Mouse (Mus musculus) heart, embryonic 14.5 days (tissue): ENCODE data around the gene Gata3. TPM values are rescaled to one million over a fixed set of nuclear protein-coding genes. Genes with fewer than 3 reads are reported as not detected.

Source experiments
- ATAC-seq: fragments of 200-750 bp; cut with Nextera tagmentation; 2 replicates; pipeline ENCODE4 v1.8.0; 2017; ENCODE audit warnings: low read depth, moderate TSS enrichment; ENCODE audit not compliant: insufficient number of reproducible peaks, insufficient read depth, low FRiP score
- H3K27ac ChIP-seq, 2 experiments: fragments of 200-500 bp in 1 of 2; fragments of 300-500 bp in 1 of 2; sonication (generic) in 1 of 2; replicated peaks in 1 of 2; 2 replicates each; pipeline ENCODE4 v1.5.1; 2012 to 2014; ENCODE audit warnings: low read depth in 2 of 2, low read length in 2 of 2, control low read depth in 1 of 2, mild to moderate bottlenecking in 1 of 2, mixed read lengths in 1 of 2; ENCODE audit not compliant: control insufficient read depth in 1 of 2, insufficient read depth in 1 of 2
- H3K27me3 ChIP-seq: fragments of 300-500 bp; sonication (generic); 2 replicates; pipeline ENCODE4 v1.6.1; 2014; ENCODE audit warnings: mild to moderate bottlenecking, low read length, control low read depth; ENCODE audit not compliant: control insufficient read depth, insufficient read depth
- H3K36me3 ChIP-seq: fragments of 300-500 bp; sonication (generic); 2 replicates; pipeline ENCODE4 v1.6.1; 2014; ENCODE audit warnings: mild to moderate bottlenecking, control low read depth, low read length, mixed read lengths; ENCODE audit not compliant: control insufficient read depth, insufficient read depth
- H3K4me1 ChIP-seq, 2 experiments: fragments of 200-500 bp in 1 of 2; fragments of 300-500 bp in 1 of 2; sonication (generic) in 1 of 2; 2 replicates each; pipeline ENCODE4 v1.6.1; 2012 to 2014; ENCODE audit warnings: low read length in 2 of 2, control low read depth in 1 of 2, mixed read lengths in 1 of 2; ENCODE audit not compliant: control insufficient read depth in 2 of 2, insufficient read depth in 2 of 2
- H3K4me2 ChIP-seq: fragments of 300-500 bp; sonication (generic); 2 replicates; pipeline ENCODE4 v1.6.1; 2014; ENCODE audit warnings: mild to moderate bottlenecking, low read length
- H3K4me3 ChIP-seq, 2 experiments: fragments of 200-500 bp in 1 of 2; fragments of 300-500 bp in 1 of 2; sonication (generic) in 1 of 2; 2 replicates each; pipeline ENCODE4 v1.5.1; 2012 to 2014; ENCODE audit warnings: low read length in 2 of 2, mild to moderate bottlenecking in 2 of 2, control low read depth in 1 of 2, low read depth in 1 of 2, moderate library complexity in 1 of 2; ENCODE audit not compliant: control insufficient read depth in 1 of 2, insufficient read depth in 1 of 2
- H3K9ac ChIP-seq: fragments of 300-500 bp; sonication (generic); 2 replicates; pipeline ENCODE4 v1.6.1; 2014; ENCODE audit warnings: mild to moderate bottlenecking, low read length
- H3K9me3 ChIP-seq: fragments of 300-500 bp; sonication (generic); 2 replicates; pipeline ENCODE4 v1.6.1; 2016; ENCODE audit warnings: low read length, control low read depth; ENCODE audit not compliant: control insufficient read depth
- WGBS: fragments of 180-500 bp; shearing (Covaris S2); extraction: QIAGEN DNeasy Blood & Tissue Kit; methylation state at CpG from one replicate; pipeline ENCODE4 v1.1.7; 2014; 5-methylcytosine and 5-hydroxymethylcytosine counted together
- polyA plus RNA-seq: library from polyadenylated mRNA; unstranded; fragments of >200 nt; fragmentation: Nextera tagmentation; extraction: Ambion mirVana; gene quantifications from 2 replicates; pipeline ENCODE4 v1.2.1, GENCODE M21; 2014

Gene Gata3
- polyA plus RNA-seq, 1 experiment from 2014 or later = 3.1 TPM

GRCm38 (mm10) chr2:9875676-9876357 is 14.0 kb downstream of the Gata3 start:
- no peaks in the 10 kb centered on the region for H3K9me3 ChIP-seq
- peaks cover 13 to 20% of the 10 kb centered on the region in 2 experiments for H3K4me1 ChIP-seq
- H3K27ac ChIP-seq = no peak overlapping the region
- ATAC-seq = no peak
- no peaks in the 10 kb centered on the region for H3K36me3 ChIP-seq
- H3K4me2 ChIP-seq = peak overlapping the region; percentile 95
- H3K4me3 ChIP-seq = peak overlapping the region in 1 of 2 experiments; percentile 55; a peak in 1 of 4 replicates
- peaks cover 59% of the 10 kb centered on the region for H3K27me3 ChIP-seq
- 0 out of 2 replicates have a peak overlapping the region, but pooled peaks have one; percentile 62 for H3K9ac ChIP-seq
- WGBS = 35% methylated on average over 12 of the region's 12 CpGs

- peak overlapping the region in 1 of 2 experiments; percentile 15; a peak in 1 of 4 replicates for H3K4me3 ChIP-seq
- no peak overlapping the region for H3K9ac ChIP-seq
- peak overlapping the region; percentile 95 for H3K4me2 ChIP-seq
- ATAC-seq = no peak
- H3K4me1 ChIP-seq = peaks cover 13 to 18% of the 10 kb centered on the region in 2 experiments
- WGBS = 11% methylated on average over 4 of the region's 4 CpGs
- no peak overlapping the region for H3K27ac ChIP-seq
- no peaks in the 10 kb centered on the region for H3K36me3 ChIP-seq
- H3K9me3 ChIP-seq = no peaks in the 10 kb centered on the region
- peaks cover 54% of the 10 kb centered on the region for H3K27me3 ChIP-seq
Observed at GRCm38 (mm10) chr2:9875220-9875619, 14.6 kb downstream of the Gata3 start.

DNA sequence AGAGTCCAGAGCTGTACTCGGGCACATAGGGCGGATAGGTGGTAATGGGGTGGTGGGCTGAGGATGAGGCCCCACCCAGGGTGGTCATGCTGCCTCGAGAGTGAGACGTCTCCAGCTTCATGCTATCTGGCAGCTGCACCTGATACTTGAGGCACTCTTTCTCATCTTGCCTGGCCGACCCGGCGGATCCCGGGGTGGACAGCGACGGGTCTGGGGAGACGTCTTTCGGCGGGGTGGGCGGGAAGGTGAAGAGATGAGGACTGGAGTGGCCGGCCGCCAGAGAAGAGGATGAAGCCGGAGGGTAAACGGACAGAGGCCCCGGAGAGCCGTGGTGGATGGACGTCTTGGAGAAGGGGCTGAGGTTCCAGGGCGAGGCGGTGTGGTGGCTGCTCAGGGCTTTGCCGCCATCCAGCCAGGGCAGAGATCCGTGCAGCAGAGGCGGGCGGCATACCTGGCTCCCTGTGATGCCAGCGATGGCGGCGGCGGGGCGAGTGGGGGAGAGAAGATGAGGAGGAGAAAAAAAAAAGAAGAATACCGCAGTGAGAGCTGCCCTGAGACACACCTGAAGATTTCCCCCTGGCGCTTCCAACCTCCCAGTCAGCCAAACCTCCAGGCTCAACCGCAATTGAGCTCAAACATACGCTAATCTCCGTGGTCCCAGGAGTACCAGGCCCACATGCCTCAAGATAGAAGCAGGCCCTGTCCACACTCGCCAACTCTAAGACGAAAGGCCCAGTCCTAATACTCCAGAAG is 15.2 kb downstream of the Gata3 start:
- peak overlapping the region; percentile 3 to 15; a peak in 2 of 4 replicates for H3K4me3 ChIP-seq
- peaks cover 50% of the 10 kb centered on the region for H3K27me3 ChIP-seq
- no peak for ATAC-seq
- peak overlapping the region; percentile 95 for H3K4me2 ChIP-seq
- H3K9ac ChIP-seq = 0 out of 2 replicates have a peak overlapping the region, but pooled peaks have one; percentile 4
- peaks cover 13% of the 10 kb centered on the region in 2 experiments for H3K4me1 ChIP-seq
- WGBS = 11% methylated on average over 39 of the region's 39 CpGs
- H3K27ac ChIP-seq = no peak overlapping the region
- no peaks in the 10 kb centered on the region for H3K9me3 ChIP-seq
- no peaks in the 10 kb centered on the region for H3K36me3 ChIP-seq

GRCm38 (mm10) chr2:9873757-9874156 is 16.1 kb downstream of the Gata3 start:
- Histone ChIP-seq H3K27me3 (peaks cover 57% of the 10 kb centered on the region), H3K36me3 (no peaks in the 10 kb centered on the region), H3K27ac (no peak overlapping the region), H3K9ac (no peak overlapping the region), H3K4me1 (peaks cover 13% of the 10 kb centered on the region in 2 experiments), H3K9me3 (no peaks in the 10 kb centered on the region), H3K4me3 (no peak overlapping the region), H3K4me2 (peak overlapping the region; percentile 95; the same call in 1 of the 2 replicates)
- 42% methylated on average over 2 of the region's 2 CpGs for WGBS
- no peak for ATAC-seq

DNA sequence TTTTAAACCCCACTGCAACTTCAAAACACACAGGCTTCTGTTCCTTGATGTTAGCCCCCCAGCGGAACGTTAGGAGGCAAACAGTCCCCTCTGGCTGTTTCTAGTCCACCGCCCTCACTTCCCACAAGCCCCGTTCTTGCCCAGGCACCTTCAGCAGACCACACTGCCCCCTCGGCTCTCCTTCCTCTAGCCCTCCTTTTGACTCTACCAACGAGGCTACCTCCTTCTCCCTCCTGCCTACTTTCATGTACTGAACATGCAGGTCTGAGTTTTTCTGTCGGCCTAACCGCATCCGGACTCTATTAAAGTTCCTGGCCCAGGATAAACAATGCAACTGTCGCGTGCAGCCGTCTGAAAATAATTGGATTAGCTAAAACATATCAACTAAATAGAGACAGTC is 17.2 kb downstream of the Gata3 start:
- Histone ChIP-seq H3K4me3 (peak overlapping the region in 1 of 2 experiments; percentile 5; a peak in 1 of 4 replicates), H3K9me3 (no peaks in the 10 kb centered on the region), H3K27ac (no peak overlapping the region), H3K4me1 (peaks cover 4 to 13% of the 10 kb centered on the region in 2 experiments), H3K4me2 (peak overlapping the region; percentile 47), H3K9ac (no peak overlapping the region), H3K36me3 (no peaks in the 10 kb centered on the region), H3K27me3 (peaks cover 59% of the 10 kb centered on the region)
- 17% methylated on average over 12 of the region's 12 CpGs for WGBS
- no peak for ATAC-seq

DNA sequence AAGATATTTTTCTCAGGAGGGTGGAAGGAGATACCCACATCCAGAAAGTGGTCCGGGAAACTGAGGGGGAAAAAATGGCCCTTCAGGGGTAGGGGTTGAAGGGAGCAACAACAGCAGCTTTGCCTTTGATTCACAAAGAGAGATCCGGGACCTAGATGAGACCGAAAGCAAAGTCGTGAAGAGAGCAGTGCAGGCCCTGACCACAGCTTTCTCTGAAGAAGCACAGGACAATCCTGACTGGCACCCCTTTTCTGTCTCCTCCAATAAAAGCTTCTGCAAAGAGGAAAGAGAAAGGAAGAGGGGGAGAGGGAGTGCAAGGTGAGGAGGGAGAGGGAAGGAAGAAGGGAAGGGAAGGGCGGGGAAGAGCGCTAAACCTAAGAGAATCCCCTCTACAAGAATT is 18.0 kb downstream of the Gata3 start:
- WGBS = 35% methylated on average over 6 of the region's 6 CpGs
- Histone ChIP-seq H3K9ac (no peak overlapping the region; the same call in 1 of the 2 replicates), H3K27ac (no peak overlapping the region), H3K27me3 (peaks cover 59% of the 10 kb centered on the region), H3K4me3 (no peak overlapping the region), H3K4me2 (0 out of 2 replicates have a peak overlapping the region, but pooled peaks have one; percentile 4), H3K9me3 (no peaks in the 10 kb centered on the region), H3K4me1 (peaks cover 3 to 6% of the 10 kb centered on the region in 2 experiments; a peak in 3 of 4 replicates), H3K36me3 (no peaks in the 10 kb centered on the region)
- ATAC-seq = no peak

- no peak for ATAC-seq
- peaks cover 56% of the 10 kb centered on the region for H3K27me3 ChIP-seq
- no peak overlapping the region for H3K27ac ChIP-seq
- no peaks in the 10 kb centered on the region for H3K36me3 ChIP-seq
- H3K4me3 ChIP-seq = no peak overlapping the region
- H3K4me2 ChIP-seq = no peak overlapping the region
- WGBS = 19% methylated on average over 4 of the region's 4 CpGs
- no peak overlapping the region; the same call in 1 of the 2 replicates for H3K9ac ChIP-seq
- no peaks in the 10 kb centered on the region for H3K9me3 ChIP-seq
- H3K4me1 ChIP-seq = peaks cover 3 to 6% of the 10 kb centered on the region in 2 experiments; a peak in 3 of 4 replicates
Observed at GRCm38 (mm10) chr2:9871141-9871716, 18.6 kb downstream of the Gata3 start.
